Mouse (Mus musculus) lung, postnatal 0 days (tissue): ENCODE measurements around the gene Mfsd2b.

Experiments used
- CTCF ChIP-seq: IDR thresholded peaks from 2 replicates; pipeline ENCODE4 v1.5.1; 2016; ENCODE audit warnings: antibody characterized with exemption, mild to moderate bottlenecking
- EP300 ChIP-seq: IDR thresholded peaks from 2 replicates; pipeline ENCODE4 v1.6.1; 2016; ENCODE audit warnings: antibody characterized with exemption, mild to moderate bottlenecking, control low read depth

- TF ChIP-seq EP300 (no peak), CTCF (no peak)
These were observed 15.1 kb upstream of the Mfsd2b start for GRCm38 (mm10) chr12:4889251-4889650.
